Mouse (Mus musculus) liver, embryonic 16.5 days (tissue): ENCODE results near the gene Cybrd1. TPM values are rescaled to one million over a fixed set of nuclear protein-coding genes. Genes with fewer than 3 reads are reported as not detected.
A peak's percentile ranks its signal among the peaks of the same experiment; 100 is the strongest.

Experiments used
- ATAC-seq: fragments of 200-750 bp; cut with Nextera tagmentation; 2 replicates; pipeline ENCODE4 v1.8.0; 2017; ENCODE audit warnings: low read depth, mild to moderate bottlenecking, moderate number of reproducible peaks, moderate library complexity
- H3K27ac ChIP-seq: fragments of 300-500 bp; sonication (generic); 2 replicates; pipeline ENCODE4 v1.5.1; 2014; ENCODE audit warnings: mild to moderate bottlenecking, low read length
- H3K27me3 ChIP-seq: fragments of 300-500 bp; sonication (generic); 2 replicates; pipeline ENCODE4 v1.6.1; 2014; ENCODE audit warnings: low read depth, low read length, mixed read lengths; ENCODE audit not compliant: control insufficient read depth, insufficient read depth
- H3K36me3 ChIP-seq: fragments of 300-500 bp; sonication (generic); 2 replicates; pipeline ENCODE4 v1.6.1; 2014; ENCODE audit warnings: mild to moderate bottlenecking; ENCODE audit not compliant: control insufficient read depth, insufficient read depth
- H3K4me1 ChIP-seq: fragments of 300-500 bp; sonication (generic); 2 replicates; pipeline ENCODE4 v1.6.1; 2014; ENCODE audit warnings: low read depth, low read length, mixed read lengths; ENCODE audit not compliant: control insufficient read depth
- H3K4me2 ChIP-seq: fragments of 300-500 bp; sonication (generic); 2 replicates; pipeline ENCODE4 v1.6.1; 2014; ENCODE audit warnings: low read depth, low read length, mixed read lengths
- H3K4me3 ChIP-seq: fragments of 300-500 bp; sonication (generic); 2 replicates; pipeline ENCODE4 v1.5.1; 2014; ENCODE audit warnings: low read depth, mild to moderate bottlenecking, low read length
- H3K9ac ChIP-seq: fragments of 300-500 bp; sonication (generic); 2 replicates; pipeline ENCODE4 v1.6.1; 2014; ENCODE audit warnings: low read depth, low read length
- H3K9me3 ChIP-seq: fragments of 300-500 bp; sonication (generic); replicated peaks from 2 replicates; pipeline ENCODE4 v1.6.1; 2016; ENCODE audit warnings: low read length; ENCODE audit not compliant: control insufficient read depth
- WGBS: fragments of 180-500 bp; shearing (Covaris S2); extraction: QIAGEN DNeasy Blood & Tissue Kit; methylation state at CpG from one replicate; pipeline ENCODE4 v1.1.7; 2014; ENCODE audit not compliant: insufficient replicate concordance; 5-methylcytosine and 5-hydroxymethylcytosine counted together
- polyA plus RNA-seq: library from polyadenylated mRNA; unstranded; fragments of >200 nt; fragmentation: Nextera tagmentation; extraction: Ambion mirVana; gene quantifications from 2 replicates; pipeline ENCODE4 v1.2.1, GENCODE M21; 2015

The Cybrd1 gene
- polyA plus RNA-seq, 1 experiment from 2014 or later: 1.7 TPM

DNA sequence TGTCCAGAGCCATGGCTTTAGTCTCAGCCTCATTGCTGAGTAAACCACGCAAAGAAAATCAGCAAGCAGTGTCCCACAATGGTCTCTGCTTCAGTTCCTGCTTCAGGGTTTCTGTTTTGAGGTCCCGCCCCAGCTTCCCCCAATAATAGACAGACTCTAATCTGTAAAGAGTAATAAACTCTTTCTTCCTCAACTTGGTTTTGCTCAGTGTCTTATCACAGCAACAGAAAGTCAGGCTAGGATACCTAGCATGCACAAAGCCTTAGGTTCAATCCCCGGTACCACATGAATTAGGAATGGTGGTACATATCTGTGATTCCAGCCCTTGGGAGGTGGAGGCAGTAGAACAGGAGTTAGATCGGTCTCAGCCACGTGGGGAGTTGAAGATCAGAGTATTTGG lies 17.1 kb downstream of the Cybrd1 start:
- H3K4me2 ChIP-seq: no peak overlapping the region
- no peaks in the 10 kb centered on the region for H3K27me3 ChIP-seq
- H3K4me3 ChIP-seq: no peak overlapping the region
- H3K4me1 ChIP-seq: no peaks in the 10 kb centered on the region
- H3K9ac ChIP-seq: no peak overlapping the region
- H3K27ac ChIP-seq: no peak overlapping the region
- 40% methylated on average over 5 of the region's 5 CpGs for WGBS
- H3K36me3 ChIP-seq: no peaks in the 10 kb centered on the region
- ATAC-seq: no peak
- no peaks in the 10 kb centered on the region for H3K9me3 ChIP-seq

- Histone ChIP-seq H3K9ac (no peak overlapping the region), H3K4me1 (no peaks in the 10 kb centered on the region), H3K9me3 (no peaks in the 10 kb centered on the region), H3K36me3 (no peaks in the 10 kb centered on the region), H3K27ac (no peak overlapping the region), H3K27me3 (no peaks in the 10 kb centered on the region), H3K4me3 (no peak overlapping the region), H3K4me2 (no peak overlapping the region)
- no peak for ATAC-seq
- WGBS: 54% methylated on average over 4 of the region's 4 CpGs
Measured at GRCm38 (mm10) chr2:71140622-71141021, 22.9 kb downstream of the Cybrd1 start.

- WGBS: 22% methylated on average over 7 of the region's 7 CpGs
- H3K27ac ChIP-seq: no peak overlapping the region
- H3K4me2 ChIP-seq: no peak overlapping the region
- no peak overlapping the region for H3K4me3 ChIP-seq
- no peaks in the 10 kb centered on the region; the same call in 1 of the 2 replicates for H3K4me1 ChIP-seq
- no peaks in the 10 kb centered on the region for H3K9me3 ChIP-seq
- H3K27me3 ChIP-seq: no peaks in the 10 kb centered on the region
- no peaks in the 10 kb centered on the region for H3K36me3 ChIP-seq
- no peak overlapping the region for H3K9ac ChIP-seq
- no peak for ATAC-seq
Measured at GRCm38 (mm10) chr2:71142410-71142809, 24.7 kb downstream of the Cybrd1 start.

DNA sequence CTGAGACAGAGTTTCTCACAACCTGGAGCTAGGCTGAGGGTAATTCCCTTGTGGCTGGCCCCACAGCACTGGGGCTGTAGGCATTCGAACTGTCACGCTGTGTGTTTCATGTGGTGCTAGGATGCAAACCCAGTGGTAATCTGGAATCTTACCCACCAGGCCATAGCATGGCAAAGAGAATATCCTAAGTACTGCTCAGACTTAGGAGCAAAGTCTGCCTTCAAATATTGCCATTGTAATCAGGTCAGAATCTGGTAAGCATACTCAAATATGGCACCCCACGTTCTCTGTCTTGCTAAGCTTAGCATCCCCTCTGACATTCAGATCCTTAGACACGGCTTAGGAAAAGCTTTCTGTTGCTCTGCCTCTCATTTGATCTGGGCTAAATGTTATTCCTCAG lies 28.1 kb downstream of the Cybrd1 start:
- no peaks in the 10 kb centered on the region for H3K27me3 ChIP-seq
- no peaks in the 10 kb centered on the region for H3K9me3 ChIP-seq
- no peak overlapping the region for H3K4me3 ChIP-seq
- H3K4me2 ChIP-seq: no peak overlapping the region
- H3K4me1 ChIP-seq: no peaks in the 10 kb centered on the region; the same call in 1 of the 2 replicates
- peak overlapping the region; percentile 69 for H3K27ac ChIP-seq
- no peaks in the 10 kb centered on the region for H3K36me3 ChIP-seq
- peak; percentile 42 for ATAC-seq
- 69% methylated on average over 4 of the region's 4 CpGs for WGBS
- H3K9ac ChIP-seq: no peak overlapping the region

- no peak overlapping the region for H3K9ac ChIP-seq
- H3K36me3 ChIP-seq: no peaks in the 10 kb centered on the region
- peak; percentile 89 for ATAC-seq
- no peak overlapping the region for H3K4me3 ChIP-seq
- WGBS: 14% methylated on average over 3 of the region's 3 CpGs
- H3K27me3 ChIP-seq: no peaks in the 10 kb centered on the region
- H3K4me2 ChIP-seq: no peak overlapping the region
- no peaks in the 10 kb centered on the region; the same call in 1 of the 2 replicates for H3K4me1 ChIP-seq
- H3K27ac ChIP-seq: peak overlapping the region; percentile 69
- no peaks in the 10 kb centered on the region for H3K9me3 ChIP-seq
Measured at GRCm38 (mm10) chr2:71146266-71146665, 28.5 kb downstream of the Cybrd1 start.

- Histone ChIP-seq H3K9ac (no peak overlapping the region), H3K4me1 (no peaks in the 10 kb centered on the region; the same call in 1 of the 2 replicates), H3K9me3 (no peaks in the 10 kb centered on the region), H3K27ac (no peak overlapping the region), H3K27me3 (no peaks in the 10 kb centered on the region), H3K4me2 (no peak overlapping the region), H3K36me3 (no peaks in the 10 kb centered on the region), H3K4me3 (no peak overlapping the region)
- WGBS: 46% methylated on average over 6 of the region's 6 CpGs
- no peak for ATAC-seq
Measured at GRCm38 (mm10) chr2:71147816-71148215, 30.1 kb downstream of the Cybrd1 start.

DNA sequence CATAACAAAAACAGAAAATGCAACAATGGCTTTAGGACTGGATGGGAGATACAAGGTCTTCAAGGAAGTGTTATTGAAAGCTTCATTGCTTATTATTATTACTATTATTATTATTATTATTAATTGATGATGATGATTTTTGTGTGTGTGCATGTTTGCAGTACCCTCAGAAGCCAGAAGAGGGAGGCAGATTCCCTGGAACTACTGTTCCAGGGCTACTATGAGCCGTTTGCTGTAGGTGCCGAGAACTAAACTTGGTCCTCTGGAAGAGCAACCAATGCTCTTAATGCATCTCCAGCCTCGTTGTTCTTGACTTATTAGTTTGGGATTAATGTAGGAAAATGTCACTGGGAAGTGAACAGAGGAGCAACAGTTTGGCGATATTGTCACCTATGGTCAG lies 34.4 kb downstream of the Cybrd1 start:
- no peak overlapping the region for H3K9ac ChIP-seq
- H3K4me2 ChIP-seq: no peak overlapping the region
- WGBS: 81% methylated on average over 4 of the region's 4 CpGs

GRCm38 (mm10) chr2:71155486-71155885 lies 37.8 kb downstream of the Cybrd1 start:
- no peak overlapping the region for H3K9ac ChIP-seq
- H3K27me3 ChIP-seq: no peaks in the 10 kb centered on the region
- no peak overlapping the region for H3K4me2 ChIP-seq
- ATAC-seq: peak; percentile 39; the same call in 1 of the 2 replicates
- no peaks in the 10 kb centered on the region for H3K9me3 ChIP-seq
- WGBS: 4% methylated on average over 8 of the region's 8 CpGs
- H3K36me3 ChIP-seq: no peaks in the 10 kb centered on the region
- no peaks in the 10 kb centered on the region; the same call in 1 of the 2 replicates for H3K4me1 ChIP-seq
- H3K4me3 ChIP-seq: no peak overlapping the region
- H3K27ac ChIP-seq: no peak overlapping the region

More for the DNA sequence above, 34.4 kb downstream of the Cybrd1 start:
- Histone ChIP-seq H3K27ac (no peak overlapping the region), H3K9me3 (no peaks in the 10 kb centered on the region), H3K27me3 (no peaks in the 10 kb centered on the region), H3K4me3 (no peak overlapping the region), H3K36me3 (no peaks in the 10 kb centered on the region), H3K4me1 (no peaks in the 10 kb centered on the region; the same call in 1 of the 2 replicates)
- ATAC-seq: no peak

DNA sequence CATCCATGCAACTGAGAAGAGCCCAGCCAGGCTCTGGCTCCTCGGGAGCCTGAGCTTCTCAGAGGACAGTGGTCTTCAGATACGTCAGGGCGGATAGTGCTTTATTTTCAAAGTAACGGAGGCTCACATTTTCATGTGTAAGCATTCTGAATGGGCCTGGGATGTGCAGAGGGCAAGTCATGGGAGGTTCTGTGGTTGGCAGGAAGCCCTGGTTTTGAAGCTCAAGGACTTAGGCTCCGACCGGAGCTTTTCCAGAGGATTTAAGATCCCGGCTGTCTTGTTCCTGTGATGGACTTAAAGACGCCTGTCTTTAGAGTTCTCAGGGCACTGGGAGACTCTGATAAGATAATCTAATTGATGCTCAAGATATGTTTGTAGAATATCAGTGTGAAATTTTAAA lies 38.7 kb downstream of the Cybrd1 start:
- Histone ChIP-seq H3K9me3 (no peaks in the 10 kb centered on the region), H3K4me1 (no peaks in the 10 kb centered on the region; the same call in 1 of the 2 replicates), H3K4me3 (no peak overlapping the region), H3K9ac (no peak overlapping the region), H3K4me2 (no peak overlapping the region), H3K27me3 (no peaks in the 10 kb centered on the region), H3K27ac (no peak overlapping the region), H3K36me3 (no peaks in the 10 kb centered on the region)
- WGBS: 71% methylated on average over 8 of the region's 8 CpGs
- no peak for ATAC-seq
